Mouse (Mus musculus): ENCODE measurements around the gene Lss. TPM values are rescaled to one million over a fixed set of nuclear protein-coding genes. Genes with fewer than 3 reads are reported as not detected.

The Lss gene
- polyA plus RNA-seq, 1 experiment from 2014 or later: 44.9 TPM

GRCm38 (mm10) chr10:76546566-76546965 lies 15.2 kb downstream of the Lss start:
- Histone ChIP-seq H3K36me3 (ENCODE audit: control insufficient read depth, insufficient read depth, low read length) (peaks cover 12% of the 10 kb centered on the region; the same call in 1 of the 2 replicates), H3K9me3 (ENCODE audit: control insufficient read depth, low read length) (no peaks in the 10 kb centered on the region), H3K4me3 (ENCODE audit: low read depth, low read length) (no peak overlapping the region), H3K27me3 (ENCODE audit: control insufficient read depth, insufficient read depth, low read length) (no peaks in the 10 kb centered on the region), H3K27ac (ENCODE audit: low read depth, low read length) (no peak overlapping the region), H3K4me2 (ENCODE audit: low read depth, low read length, severe bottlenecking) (no peak overlapping the region), H3K4me1 (replicated peaks; ENCODE audit: control insufficient read depth, insufficient read depth, low read length) (no peaks in the 10 kb centered on the region), H3K9ac (ENCODE audit: low read length) (no peak overlapping the region)
- WGBS: 95% methylated on average over 8 of the region's 8 CpGs
- DNase-seq (ENCODE audit: low spot score) (no peak), ATAC-seq (replicated peaks; ENCODE audit: low FRiP score) (no peak)

DNA sequence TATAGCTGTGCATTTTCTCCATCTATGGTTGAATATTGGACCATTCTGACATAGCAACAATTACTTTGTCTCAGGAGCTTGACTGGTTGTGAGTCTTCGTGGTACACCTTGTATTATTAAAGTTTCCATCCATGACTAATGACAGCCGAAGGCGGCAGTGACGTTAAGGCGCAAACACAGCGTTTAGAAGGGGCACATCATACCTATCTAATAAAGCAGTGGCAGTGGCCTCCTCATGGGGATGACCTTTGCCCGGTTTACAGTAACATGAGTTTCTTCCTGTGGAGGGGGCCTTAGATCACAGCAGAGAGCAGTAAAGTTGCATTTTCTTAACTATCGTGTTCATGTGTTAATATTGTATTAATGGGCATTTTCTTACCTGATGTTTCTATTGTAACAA lies 16.8 kb downstream of the Lss start:
- H3K9me3 ChIP-seq (ENCODE audit: control insufficient read depth, low read length): no peaks in the 10 kb centered on the region
- no peak overlapping the region for H3K4me3 ChIP-seq (ENCODE audit: low read depth, low read length)
- H3K9ac ChIP-seq (ENCODE audit: low read length): no peak overlapping the region
- DNase-seq (ENCODE audit: low spot score) (no peak), ATAC-seq (replicated peaks; ENCODE audit: low FRiP score) (no peak)
- no peak overlapping the region for H3K27ac ChIP-seq (ENCODE audit: low read depth, low read length)
- H3K4me2 ChIP-seq (ENCODE audit: low read depth, low read length, severe bottlenecking): no peak overlapping the region
- H3K27me3 ChIP-seq (ENCODE audit: control insufficient read depth, insufficient read depth, low read length): no peaks in the 10 kb centered on the region
- peaks cover 6% of the 10 kb centered on the region; the same call in 1 of the 2 replicates for H3K36me3 ChIP-seq (ENCODE audit: control insufficient read depth, insufficient read depth, low read length)
- WGBS: 96% methylated on average over 8 of the region's 8 CpGs
- no peaks in the 10 kb centered on the region for H3K4me1 ChIP-seq (replicated peaks; ENCODE audit: control insufficient read depth, insufficient read depth, low read length)

GRCm38 (mm10) chr10:76550458-76550857 lies 19.1 kb downstream of the Lss start:
- Histone ChIP-seq H3K27me3 (ENCODE audit: control insufficient read depth, insufficient read depth, low read length) (no peaks in the 10 kb centered on the region), H3K4me2 (ENCODE audit: low read depth, low read length, severe bottlenecking) (no peak overlapping the region), H3K9me3 (ENCODE audit: control insufficient read depth, low read length) (no peaks in the 10 kb centered on the region), H3K36me3 (ENCODE audit: control insufficient read depth, insufficient read depth, low read length) (peaks cover 7% of the 10 kb centered on the region; the same call in 1 of the 2 replicates), H3K9ac (ENCODE audit: low read length) (no peak overlapping the region), H3K4me3 (ENCODE audit: low read depth, low read length) (no peak overlapping the region), H3K4me1 (replicated peaks; ENCODE audit: control insufficient read depth, insufficient read depth, low read length) (no peaks in the 10 kb centered on the region), H3K27ac (ENCODE audit: low read depth, low read length) (no peak overlapping the region)
- no peak for ATAC-seq (replicated peaks; ENCODE audit: low FRiP score)
- no peak for DNase-seq (ENCODE audit: low spot score)
- 85% methylated on average over 5 of the region's 5 CpGs for WGBS

GRCm38 (mm10) chr10:76551556-76551955 lies 20.2 kb downstream of the Lss start:
- H3K4me1 ChIP-seq (replicated peaks; ENCODE audit: control insufficient read depth, insufficient read depth, low read length): no peaks in the 10 kb centered on the region
- no peak overlapping the region for H3K27ac ChIP-seq (ENCODE audit: low read depth, low read length)
- no peaks in the 10 kb centered on the region for H3K27me3 ChIP-seq (ENCODE audit: control insufficient read depth, insufficient read depth, low read length)
- no peak for DNase-seq (ENCODE audit: low spot score)
- no peak overlapping the region for H3K4me2 ChIP-seq (ENCODE audit: low read depth, low read length, severe bottlenecking)
- H3K9ac ChIP-seq (ENCODE audit: low read length): no peak overlapping the region
- WGBS: 94% methylated on average over 3 of the region's 3 CpGs
- no peaks in the 10 kb centered on the region for H3K9me3 ChIP-seq (ENCODE audit: control insufficient read depth, low read length)
- ATAC-seq (replicated peaks; ENCODE audit: low FRiP score): no peak
- H3K36me3 ChIP-seq (ENCODE audit: control insufficient read depth, insufficient read depth, low read length): peaks cover 4% of the 10 kb centered on the region; the same call in 1 of the 2 replicates
- H3K4me3 ChIP-seq (ENCODE audit: low read depth, low read length): no peak overlapping the region

GRCm38 (mm10) chr10:76554061-76554460 lies 22.7 kb downstream of the Lss start:
- Histone ChIP-seq H3K36me3 (ENCODE audit: control insufficient read depth, insufficient read depth, low read length) (peaks cover 4% of the 10 kb centered on the region; the same call in 1 of the 2 replicates), H3K4me2 (ENCODE audit: low read depth, low read length, severe bottlenecking) (no peak overlapping the region)
- WGBS: 91% methylated on average over 5 of the region's 5 CpGs

DNA sequence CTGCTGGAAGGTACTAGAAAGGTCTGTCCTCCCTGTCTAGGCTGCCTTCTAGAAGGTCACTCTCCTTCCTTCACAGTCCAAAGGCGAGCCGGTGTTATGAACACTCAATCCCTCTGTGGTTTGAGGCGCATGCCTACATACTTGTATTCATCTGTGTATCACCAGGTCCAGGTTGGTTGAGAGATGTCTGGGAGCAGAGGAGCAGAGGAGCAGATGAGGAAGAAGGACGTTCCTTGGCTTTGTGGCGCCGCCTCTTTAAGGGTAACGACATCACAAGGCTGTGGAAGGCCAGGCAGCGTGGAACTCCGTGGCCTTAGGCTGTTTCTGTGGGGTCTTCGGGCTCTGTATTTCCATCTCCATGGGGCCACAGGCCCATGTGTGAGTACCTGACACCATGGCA lies 30.6 kb downstream of the Lss start, which contains the start of gene Spatc1l:
Spatc1l (plus strand) TSS at position 301 of the 400 bp plus-strand sequence.
- H3K4me2 ChIP-seq (ENCODE audit: low read depth, low read length, severe bottlenecking): no peak within 1 kb of the TSS
- 92% methylated on average over 10 of the region's 10 CpGs for WGBS

More at GRCm38 (mm10) chr10:76554061-76554460, 22.7 kb downstream of the Lss start:
- Histone ChIP-seq H3K9ac (ENCODE audit: low read length) (no peak overlapping the region), H3K27ac (ENCODE audit: low read depth, low read length) (no peak overlapping the region), H3K9me3 (ENCODE audit: control insufficient read depth, low read length) (no peaks in the 10 kb centered on the region), H3K4me1 (replicated peaks; ENCODE audit: control insufficient read depth, insufficient read depth, low read length) (no peaks in the 10 kb centered on the region), H3K27me3 (ENCODE audit: control insufficient read depth, insufficient read depth, low read length) (no peaks in the 10 kb centered on the region), H3K4me3 (ENCODE audit: low read depth, low read length) (no peak overlapping the region)
- DNase-seq (ENCODE audit: low spot score) (no peak), ATAC-seq (replicated peaks; ENCODE audit: low FRiP score) (no peak)

DNA sequence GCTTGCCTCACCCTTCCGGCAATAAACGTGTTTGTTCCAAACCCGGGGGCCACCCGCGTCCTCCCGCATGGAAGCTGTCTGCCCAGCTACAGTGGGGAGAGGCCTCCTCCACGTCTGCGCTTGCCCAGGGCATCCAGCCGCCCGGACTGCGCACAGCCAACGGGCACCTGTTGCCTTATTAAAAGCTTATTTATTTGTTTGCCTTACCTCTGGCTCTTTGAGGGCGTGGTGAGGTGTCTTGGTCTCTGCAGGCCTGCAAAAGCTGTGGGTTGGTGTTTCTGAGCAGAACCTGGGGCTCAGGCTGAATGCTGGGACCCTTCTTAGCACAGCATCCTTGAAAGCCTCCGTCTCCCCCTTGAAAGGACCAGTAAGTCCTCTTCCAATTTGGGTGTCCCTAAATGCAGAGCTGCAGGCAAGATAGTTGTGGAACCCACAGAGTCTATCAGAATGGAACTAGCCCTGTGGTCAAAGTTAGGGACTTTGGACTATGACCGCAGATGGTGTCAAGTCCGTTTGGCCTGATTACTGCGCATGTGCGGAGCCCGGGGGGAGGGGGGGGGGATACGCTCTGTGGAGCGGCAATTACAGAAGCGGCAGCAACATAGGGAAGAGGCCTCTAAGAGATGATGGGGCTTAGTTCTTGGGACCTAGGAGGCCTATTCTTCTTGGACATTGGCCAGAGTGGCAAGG lies 38.8 kb downstream of the Lss start:
- no peaks in the 10 kb centered on the region for H3K27me3 ChIP-seq (ENCODE audit: control insufficient read depth, insufficient read depth, low read length)
- 95% methylated on average over 22 of the region's 22 CpGs for WGBS
- no peaks in the 10 kb centered on the region for H3K36me3 ChIP-seq (ENCODE audit: control insufficient read depth, insufficient read depth, low read length)
- no peak overlapping the region for H3K4me3 ChIP-seq (ENCODE audit: low read depth, low read length)
- no peaks in the 10 kb centered on the region for H3K4me1 ChIP-seq (replicated peaks; ENCODE audit: control insufficient read depth, insufficient read depth, low read length)
- DNase-seq (ENCODE audit: low spot score) (no peak), ATAC-seq (replicated peaks; ENCODE audit: low FRiP score) (no peak)
- no peaks in the 10 kb centered on the region for H3K9me3 ChIP-seq (ENCODE audit: control insufficient read depth, low read length)
- no peak overlapping the region for H3K27ac ChIP-seq (ENCODE audit: low read depth, low read length)
- H3K9ac ChIP-seq (ENCODE audit: low read length): no peak overlapping the region
- H3K4me2 ChIP-seq (ENCODE audit: low read depth, low read length, severe bottlenecking): no peak overlapping the region

More for the DNA sequence above, 30.6 kb downstream of the Lss start, which contains the start of gene Spatc1l:
- no peak for ATAC-seq (replicated peaks; ENCODE audit: low FRiP score)
- Histone ChIP-seq H3K27ac (ENCODE audit: low read depth, low read length) (no peak within 1 kb of the TSS), H3K9ac (ENCODE audit: low read length) (no peak within 1 kb of the TSS), H3K4me3 (ENCODE audit: low read depth, low read length) (no peak within 1 kb of the TSS), H3K27me3 (ENCODE audit: control insufficient read depth, insufficient read depth, low read length) (no peaks in the 10 kb centered on the region), H3K4me1 (replicated peaks; ENCODE audit: control insufficient read depth, insufficient read depth, low read length) (no peaks in the 10 kb centered on the region), H3K9me3 (ENCODE audit: control insufficient read depth, low read length) (no peaks in the 10 kb centered on the region), H3K36me3 (ENCODE audit: control insufficient read depth, insufficient read depth, low read length) (no peaks in the 10 kb centered on the region)
- no peak for DNase-seq (ENCODE audit: low spot score)

DNA sequence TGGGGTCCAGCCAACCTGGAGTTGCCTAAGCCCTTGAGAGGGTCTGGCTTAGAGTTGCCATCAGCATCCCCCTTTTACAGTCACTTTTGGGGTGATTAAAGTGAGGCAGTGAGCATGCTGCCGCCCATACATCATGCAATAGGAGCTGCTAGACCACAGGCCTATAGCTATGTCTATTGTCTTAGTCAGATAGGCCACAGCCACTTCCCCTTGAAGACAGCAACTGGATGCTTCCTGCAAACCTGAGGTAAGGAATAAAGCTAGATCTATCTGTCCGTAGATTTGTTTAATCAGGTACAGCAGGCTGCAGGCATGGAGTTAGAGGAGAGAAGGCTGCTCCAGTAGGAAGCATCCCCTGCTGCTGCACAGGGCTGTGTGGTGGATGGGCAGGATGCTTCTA lies 39.7 kb downstream of the Lss start:
- H3K4me2 ChIP-seq (ENCODE audit: low read depth, low read length, severe bottlenecking): no peak overlapping the region
- 75% methylated on average over 2 of the region's 2 CpGs for WGBS
- no peak overlapping the region for H3K4me3 ChIP-seq (ENCODE audit: low read depth, low read length)
- H3K9ac ChIP-seq (ENCODE audit: low read length): no peak overlapping the region
- H3K27ac ChIP-seq (ENCODE audit: low read depth, low read length): no peak overlapping the region
- H3K27me3 ChIP-seq (ENCODE audit: control insufficient read depth, insufficient read depth, low read length): no peaks in the 10 kb centered on the region
- ATAC-seq (replicated peaks; ENCODE audit: low FRiP score): no peak
- H3K9me3 ChIP-seq (ENCODE audit: control insufficient read depth, low read length): no peaks in the 10 kb centered on the region
- H3K4me1 ChIP-seq (replicated peaks; ENCODE audit: control insufficient read depth, insufficient read depth, low read length): no peaks in the 10 kb centered on the region
- no peaks in the 10 kb centered on the region for H3K36me3 ChIP-seq (ENCODE audit: control insufficient read depth, insufficient read depth, low read length)
- DNase-seq (ENCODE audit: low spot score): no peak

GRCm38 (mm10) chr10:76572151-76572550 lies 40.8 kb downstream of the Lss start:
- H3K4me3 ChIP-seq (ENCODE audit: low read depth, low read length): no peak overlapping the region
- H3K9me3 ChIP-seq (ENCODE audit: control insufficient read depth, low read length): no peaks in the 10 kb centered on the region
- H3K27ac ChIP-seq (ENCODE audit: low read depth, low read length): no peak overlapping the region
- no peaks in the 10 kb centered on the region for H3K27me3 ChIP-seq (ENCODE audit: control insufficient read depth, insufficient read depth, low read length)
- ATAC-seq (replicated peaks; ENCODE audit: low FRiP score): no peak
- DNase-seq (ENCODE audit: low spot score): no peak
- WGBS: 46% methylated on average over 3 of the region's 3 CpGs
- H3K4me1 ChIP-seq (replicated peaks; ENCODE audit: control insufficient read depth, insufficient read depth, low read length): no peaks in the 10 kb centered on the region
- H3K9ac ChIP-seq (ENCODE audit: low read length): no peak overlapping the region
- no peaks in the 10 kb centered on the region for H3K36me3 ChIP-seq (ENCODE audit: control insufficient read depth, insufficient read depth, low read length)
- no peak overlapping the region for H3K4me2 ChIP-seq (ENCODE audit: low read depth, low read length, severe bottlenecking)

Data from forebrain, embryonic 11.5 days (tissue).